Mouse (Mus musculus): Measurements from ENCODE around the gene Diaph2. TPM values are rescaled to one million over a fixed set of nuclear protein-coding genes. Genes with fewer than 3 reads are reported as not detected.

The Diaph2 gene
- total RNA-seq (2015; ENCODE audit: low replicate concordance) (7.5 and 8.3 TPM in 2 replicates), total RNA-seq (2017; ENCODE audit: low replicate concordance) (0.38 and 1.7 TPM in 2 replicates)

DNA sequence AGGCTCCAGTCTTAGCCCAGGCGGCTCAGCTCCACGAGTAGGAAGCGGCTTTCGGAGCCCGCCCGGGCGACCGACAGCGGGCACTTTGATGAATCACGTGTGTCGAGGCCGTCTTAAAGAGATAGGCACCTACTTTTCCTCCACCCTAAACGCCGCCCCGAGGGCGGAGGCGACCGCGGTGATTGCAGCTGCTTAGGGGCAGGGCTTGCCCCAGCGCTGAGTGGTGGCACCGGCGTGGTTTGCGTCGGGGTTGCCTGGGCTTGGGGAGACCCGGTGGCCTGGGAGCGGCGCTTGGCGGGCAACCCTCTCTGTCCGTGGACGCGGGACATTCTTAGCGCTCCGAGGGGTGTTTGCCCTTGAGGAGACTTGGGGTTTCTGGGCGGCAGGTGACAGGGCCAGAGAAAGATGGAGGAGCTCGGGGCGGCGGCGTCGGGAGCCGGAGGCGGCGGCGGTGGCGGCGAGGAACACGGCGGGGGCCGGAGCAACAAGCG is at the start of gene Diaph2:
Gene Diaph2 (plus strand): TSS at position 172 of the 491 bp plus-strand sequence.
- ATAC-seq (replicated peaks; ENCODE audit: low FRiP score, poor library complexity, severe bottlenecking) = peak; percentile 46; the same call in 1 of the 2 replicates

DNA sequence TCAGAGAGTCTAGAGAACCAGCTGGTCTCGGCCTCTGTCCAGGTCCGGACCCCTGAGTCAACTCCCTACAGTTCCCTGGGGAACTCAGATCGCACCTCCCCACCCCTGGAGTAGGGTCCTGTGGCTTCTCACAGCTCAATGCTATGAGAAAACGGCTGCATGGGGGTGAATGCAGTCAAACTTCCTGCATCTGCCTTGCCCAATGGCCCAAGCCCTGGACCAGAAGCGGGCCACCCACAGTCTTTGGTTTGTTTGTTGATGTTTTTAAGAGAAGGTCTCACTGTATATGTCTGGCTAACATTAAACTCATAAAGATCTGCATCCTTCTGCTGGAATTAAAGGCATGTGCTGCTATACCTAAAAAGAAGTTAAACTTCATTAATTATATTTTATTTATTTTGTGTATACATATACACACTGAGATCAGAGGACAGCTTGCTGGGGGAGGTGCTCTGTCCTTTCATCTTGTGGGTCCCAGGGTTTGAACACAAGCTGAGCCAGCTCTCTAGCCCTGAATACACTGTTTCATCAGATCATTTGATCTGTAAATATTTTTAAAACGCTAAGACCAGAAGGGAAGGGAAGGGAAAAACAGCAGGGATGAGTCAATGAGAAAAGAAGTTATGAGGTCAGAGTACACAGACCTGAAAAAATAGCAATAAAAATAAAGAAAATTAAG is 47.8 kb upstream of the Diaph2 start:
- no peak for ATAC-seq (replicated peaks; ENCODE audit: low FRiP score, poor library complexity, severe bottlenecking)

DNA sequence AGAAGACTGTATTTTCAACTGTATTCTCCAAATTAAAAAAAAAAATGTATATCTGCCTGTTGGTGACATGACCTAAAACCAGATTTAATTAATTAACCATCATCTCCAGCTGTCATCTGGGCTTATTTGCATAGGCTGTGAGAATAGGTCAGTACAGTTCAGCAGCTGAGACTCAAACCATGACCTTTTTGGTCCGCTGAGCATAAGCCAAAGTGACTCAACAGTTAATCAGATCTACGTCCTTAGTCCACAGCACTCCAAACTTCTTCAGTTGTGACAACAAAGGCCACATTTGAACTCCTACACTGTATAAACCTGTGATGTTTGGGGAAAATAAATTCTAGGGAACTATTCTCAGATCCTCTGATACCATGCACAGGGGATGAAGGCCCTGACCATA is 39.9 kb upstream of the Diaph2 start:
- ATAC-seq (replicated peaks; ENCODE audit: low FRiP score, poor library complexity, severe bottlenecking) = no peak

DNA sequence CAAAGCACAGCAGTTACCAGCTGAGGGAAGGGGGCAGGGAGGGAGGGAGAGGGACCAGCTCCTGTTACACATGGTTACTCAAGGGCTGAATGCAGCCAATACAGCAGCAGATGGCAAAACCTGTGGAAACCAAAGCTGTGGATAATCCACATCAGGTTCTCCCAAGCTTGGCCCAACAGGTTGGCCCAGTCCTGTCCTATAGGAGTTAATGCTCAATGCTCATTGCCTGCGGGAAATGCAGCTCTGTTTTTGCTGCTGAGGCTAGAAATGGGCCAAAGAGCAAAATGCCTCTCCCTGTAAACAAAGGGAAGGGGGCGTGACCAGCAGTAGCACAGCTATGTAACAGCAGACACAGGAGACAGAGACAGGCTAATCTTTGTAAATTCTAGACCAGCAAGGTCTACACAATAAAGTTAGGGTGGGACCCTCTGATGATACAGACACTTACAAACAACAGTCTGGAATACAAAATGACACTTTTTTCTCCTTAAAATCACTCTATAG is 20.8 kb upstream of the Diaph2 start:
- no peak for ATAC-seq (replicated peaks; ENCODE audit: low FRiP score, poor library complexity, severe bottlenecking)

DNA sequence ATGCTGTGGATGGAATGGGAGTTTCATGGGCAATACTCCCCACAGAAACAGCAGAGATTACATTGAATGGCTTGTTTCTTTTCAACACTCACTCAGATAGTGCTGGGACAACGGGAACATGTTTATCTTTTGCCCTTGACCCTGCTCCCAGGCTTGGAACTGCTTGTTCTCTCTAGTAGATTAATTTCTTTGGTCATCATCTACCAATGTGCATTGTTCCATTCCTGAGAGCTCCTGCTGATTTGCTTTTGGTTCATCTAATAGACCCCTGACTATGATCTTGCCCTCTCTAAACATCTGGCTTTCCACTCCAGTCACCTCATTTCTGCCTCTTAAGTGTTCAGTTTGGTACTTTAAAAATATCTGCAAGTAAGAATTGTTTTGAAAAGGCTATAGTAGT is 13.0 kb upstream of the Diaph2 start:
- no peak for ATAC-seq (replicated peaks; ENCODE audit: low FRiP score, poor library complexity, severe bottlenecking)

DNA sequence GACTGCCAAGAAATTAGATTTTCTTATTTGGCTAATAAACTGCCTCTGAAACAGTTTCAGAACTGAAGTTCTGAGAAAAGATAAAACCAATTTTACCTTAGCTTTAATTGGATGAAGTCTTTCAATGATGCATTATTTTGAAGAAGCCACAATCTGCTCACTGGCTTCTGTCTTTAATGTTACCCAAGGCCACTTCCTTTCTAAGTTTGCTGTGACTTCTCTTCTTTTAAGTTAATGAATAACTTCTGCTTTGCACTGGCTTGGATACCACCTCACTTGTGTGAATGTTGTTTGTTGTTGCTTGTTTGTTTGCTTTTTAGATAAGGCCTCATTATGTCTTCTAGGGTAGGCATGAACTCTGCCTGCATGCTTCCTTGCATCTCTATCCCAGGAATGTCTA is 10.3 kb upstream of the Diaph2 start:
- ATAC-seq (replicated peaks; ENCODE audit: low FRiP score, poor library complexity, severe bottlenecking) = no peak

DNA sequence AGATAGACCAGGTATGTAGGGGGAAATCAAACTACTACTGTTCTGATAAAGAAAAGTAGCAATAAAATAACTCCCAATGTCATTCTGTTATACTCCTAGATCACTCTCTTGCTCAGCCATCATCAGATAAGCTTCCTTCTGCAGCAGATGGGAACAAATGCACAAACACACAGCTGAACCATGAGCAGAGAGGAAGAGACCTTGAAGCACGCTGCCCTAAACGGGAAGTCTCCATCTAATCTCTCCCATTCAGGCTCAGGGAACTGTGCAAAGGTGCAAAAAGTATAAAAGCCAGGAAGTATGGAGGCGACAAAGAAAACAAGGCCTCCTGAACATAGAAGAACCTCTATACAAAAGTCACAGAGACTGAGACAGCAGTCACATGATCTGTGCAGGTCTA is 6.6 kb upstream of the Diaph2 start:
- ATAC-seq (replicated peaks; ENCODE audit: low FRiP score, poor library complexity, severe bottlenecking) = no peak

DNA sequence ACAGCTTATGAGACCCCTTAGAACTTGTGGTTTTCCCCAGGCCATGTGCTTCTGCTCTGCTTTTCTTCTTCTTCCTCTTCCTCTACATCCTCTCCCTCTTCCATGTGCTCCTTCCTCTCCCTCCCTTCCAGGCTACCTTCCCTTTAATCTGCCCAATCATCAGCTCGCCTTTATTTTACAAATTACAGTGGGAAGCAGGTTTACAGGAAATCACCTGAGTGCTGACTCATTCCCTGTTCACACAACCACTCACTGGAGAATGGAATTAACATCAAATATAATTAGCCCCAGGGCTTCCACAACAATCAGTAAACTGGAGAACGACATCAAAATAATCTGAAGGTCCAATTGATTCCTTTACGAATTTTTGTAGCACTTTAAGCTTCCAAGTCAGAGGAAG is 3.6 kb upstream of the Diaph2 start:
- ATAC-seq (replicated peaks; ENCODE audit: low FRiP score, poor library complexity, severe bottlenecking) = no peak

DNA sequence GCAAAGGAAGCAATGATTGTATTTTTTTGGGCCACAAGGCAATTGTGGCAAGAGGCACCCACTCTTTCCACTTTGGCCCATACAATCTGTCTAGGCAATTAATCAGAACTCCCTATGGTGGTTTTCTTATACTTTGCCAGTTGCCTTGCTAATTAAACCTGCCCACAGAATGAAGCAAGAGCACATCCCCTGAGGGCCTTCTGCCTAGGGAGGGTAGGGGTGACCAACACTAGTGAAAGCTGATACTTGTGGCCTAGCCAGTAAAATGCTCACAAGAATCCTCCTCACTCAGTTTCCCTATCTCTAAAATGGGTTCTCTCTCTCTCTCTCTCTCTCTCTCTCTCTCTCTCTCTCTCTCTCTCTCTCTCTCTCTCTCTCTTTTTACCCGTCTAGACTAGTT is 440 bp upstream of the Diaph2 start:
- no peak for ATAC-seq (replicated peaks; ENCODE audit: low FRiP score, poor library complexity, severe bottlenecking)

DNA sequence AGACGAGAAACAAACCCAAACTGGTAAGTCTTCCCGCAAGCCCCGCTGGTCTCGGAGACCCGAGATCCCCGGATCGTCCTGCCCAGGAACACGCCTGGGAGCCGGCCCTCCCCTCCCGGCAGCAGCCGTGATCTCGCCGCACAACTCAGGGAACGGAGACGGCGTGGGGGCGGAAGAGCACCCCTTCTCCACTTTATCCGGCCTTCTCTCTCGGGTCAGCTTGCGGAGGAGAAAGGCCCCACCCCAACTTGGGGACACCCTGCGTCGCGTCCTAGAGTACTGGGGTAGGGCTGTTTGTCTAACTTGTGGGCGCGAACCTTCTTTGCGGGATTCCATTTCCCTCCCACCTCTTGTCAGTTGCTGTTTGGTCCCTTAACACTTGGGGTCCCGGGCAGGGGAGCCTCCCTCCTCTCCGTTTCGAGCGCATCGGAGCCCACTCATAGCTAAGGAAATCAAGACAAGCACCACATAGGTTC is 590 bp downstream of the Diaph2 start:
- ATAC-seq (replicated peaks; ENCODE audit: low FRiP score, poor library complexity, severe bottlenecking) = no peak

DNA sequence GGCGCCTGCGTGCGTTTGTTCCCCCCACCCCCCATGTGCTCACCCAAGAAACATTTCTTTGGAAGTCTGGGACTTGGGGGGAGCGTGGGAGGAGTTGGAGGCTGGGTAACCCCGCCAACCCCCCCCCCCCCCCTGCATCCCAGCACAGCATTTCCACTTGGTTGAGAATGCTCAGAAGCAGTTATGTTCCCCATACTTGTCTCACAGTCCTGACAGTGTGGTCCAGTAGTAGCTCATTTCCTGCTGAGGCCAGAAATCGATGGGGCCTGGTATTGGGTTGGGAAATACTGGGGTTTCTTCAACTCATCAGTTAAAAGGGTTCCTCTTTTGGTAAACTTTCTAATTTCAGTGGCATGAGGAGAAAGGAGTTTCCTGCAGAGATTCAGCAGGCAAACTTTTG is 1.1 kb downstream of the Diaph2 start:
- no peak for ATAC-seq (replicated peaks; ENCODE audit: low FRiP score, poor library complexity, severe bottlenecking)

DNA sequence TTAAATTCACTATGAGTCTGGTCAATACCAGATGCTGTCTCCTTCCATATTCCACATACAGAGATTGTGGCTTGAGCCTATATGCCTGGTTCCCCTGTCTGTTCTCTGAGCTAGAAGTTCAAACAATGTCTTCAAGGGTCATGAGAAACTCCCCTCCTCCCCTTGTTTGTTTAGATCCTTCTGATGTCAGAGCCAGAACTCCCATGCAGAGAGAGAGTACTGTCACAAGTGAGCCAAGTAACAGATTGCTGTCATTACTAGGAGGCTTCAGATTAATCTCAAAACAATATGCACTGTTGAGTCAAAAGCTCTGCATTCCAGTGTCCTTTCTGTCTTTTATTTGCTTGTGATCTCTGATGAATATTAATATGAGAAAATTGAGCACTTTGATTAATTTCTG is 7.1 kb downstream of the Diaph2 start:
- no peak for ATAC-seq (replicated peaks; ENCODE audit: low FRiP score, poor library complexity, severe bottlenecking)

DNA sequence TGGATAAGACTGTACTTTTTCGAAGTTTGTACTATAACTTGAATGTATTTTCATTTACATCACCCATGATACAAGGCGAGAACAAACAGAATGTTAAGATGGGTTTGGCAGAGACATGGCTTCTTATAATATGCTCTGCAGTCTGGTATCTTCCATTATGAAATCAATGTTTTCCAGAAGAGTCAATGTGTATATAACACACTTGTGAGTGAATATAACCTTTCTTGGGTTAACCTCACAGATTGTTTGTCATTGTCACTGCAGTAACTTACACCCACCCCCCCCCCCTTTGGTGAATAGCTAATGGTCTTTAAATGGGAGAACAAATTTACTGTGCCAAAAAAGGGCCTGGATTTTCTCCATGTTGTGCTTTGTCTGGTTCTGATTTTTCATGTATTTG is 13.1 kb downstream of the Diaph2 start:
- ATAC-seq (replicated peaks; ENCODE audit: low FRiP score, poor library complexity, severe bottlenecking) = no peak

DNA sequence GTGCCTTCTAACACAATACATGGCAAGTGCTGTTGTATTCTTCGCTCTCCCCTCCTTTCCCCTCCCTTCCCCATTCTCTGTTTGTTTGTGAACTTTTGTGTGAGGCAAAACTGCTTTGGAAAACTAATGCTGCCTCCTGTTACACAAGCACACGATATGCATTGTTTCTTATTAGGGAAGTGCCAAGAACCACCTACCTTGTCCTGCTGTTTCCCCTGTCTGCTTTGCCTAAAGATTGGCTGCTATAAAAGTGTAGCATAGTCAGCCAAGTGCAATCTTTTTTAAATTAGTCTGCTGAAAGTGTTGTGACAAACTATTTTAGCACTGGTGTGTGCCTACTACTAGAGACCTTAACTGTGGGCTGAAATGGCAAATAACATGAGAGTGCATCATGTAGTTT is 15.8 kb downstream of the Diaph2 start:
- ATAC-seq (replicated peaks; ENCODE audit: low FRiP score, poor library complexity, severe bottlenecking) = no peak

DNA sequence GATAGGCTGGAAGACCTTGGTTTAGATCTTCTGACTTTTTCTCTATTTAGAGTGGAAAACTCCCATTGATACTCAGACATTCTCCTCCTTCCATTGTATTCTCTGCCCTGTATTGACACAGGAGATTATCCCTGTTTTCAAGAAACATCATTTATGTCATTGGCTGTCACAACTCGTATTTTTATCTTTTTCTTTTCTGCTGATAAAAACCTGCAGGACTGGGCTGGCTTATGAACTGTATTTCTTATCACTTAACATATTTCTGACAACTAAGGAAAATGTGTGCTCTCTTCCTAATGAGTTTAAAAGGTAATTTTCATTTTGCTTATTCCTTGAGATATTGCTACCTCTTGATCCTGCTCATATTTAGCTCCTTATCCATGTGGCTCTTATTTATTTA is 17.3 kb downstream of the Diaph2 start:
- no peak for ATAC-seq (replicated peaks; ENCODE audit: low FRiP score, poor library complexity, severe bottlenecking)

DNA sequence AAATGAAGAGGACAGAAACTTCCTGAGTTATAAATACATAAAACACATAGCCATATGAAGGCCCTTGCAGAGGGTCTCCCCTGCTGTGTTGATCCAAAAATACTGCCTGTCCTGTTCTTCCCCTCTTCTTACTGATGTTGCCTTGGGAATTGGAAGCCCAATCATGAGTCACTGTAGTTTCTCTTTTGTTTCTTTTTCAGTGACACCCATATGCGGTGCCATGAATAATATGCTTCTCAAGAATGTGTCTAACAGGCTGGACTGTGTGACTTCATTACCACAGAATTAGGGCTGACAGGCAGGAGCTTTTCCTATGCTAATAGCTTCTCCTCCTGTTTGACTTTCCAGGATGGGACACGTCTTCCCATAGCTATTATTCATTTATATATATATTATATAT is 21.1 kb downstream of the Diaph2 start:
- ATAC-seq (replicated peaks; ENCODE audit: low FRiP score, poor library complexity, severe bottlenecking) = no peak

DNA sequence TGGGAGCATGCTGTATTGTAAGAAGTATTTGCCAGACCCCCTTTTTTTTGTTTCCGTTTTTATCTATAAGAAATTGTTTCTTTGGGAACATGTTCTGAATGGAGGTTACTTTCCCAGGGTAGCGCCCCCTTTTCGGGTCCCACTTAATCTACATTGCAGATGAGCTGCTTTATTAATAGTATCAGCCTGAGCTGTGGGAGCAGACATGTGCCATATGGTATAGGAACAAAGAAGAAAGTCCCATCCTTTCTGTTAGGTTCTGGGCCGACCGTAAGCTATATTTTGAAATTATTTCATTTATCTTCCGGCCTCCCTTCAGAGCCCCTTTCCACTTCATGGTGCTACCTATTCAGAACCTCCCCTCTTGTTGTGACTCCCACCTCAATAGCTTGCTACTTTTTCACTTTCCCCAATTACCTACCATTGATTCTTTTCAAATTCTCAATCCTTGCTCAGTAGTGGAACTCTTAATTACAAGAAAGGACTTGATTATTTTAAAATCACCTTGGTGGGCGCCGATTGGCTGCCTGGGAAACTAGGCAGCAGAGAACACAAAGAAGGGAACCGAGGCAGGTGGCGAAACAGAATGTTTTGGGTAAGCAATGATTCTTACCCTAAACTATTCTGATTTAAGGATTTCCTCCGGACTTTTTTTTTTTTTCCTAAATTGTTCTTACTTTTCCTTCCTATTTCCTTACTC is 24.2 kb downstream of the Diaph2 start:
- ATAC-seq (replicated peaks; ENCODE audit: low FRiP score, poor library complexity, severe bottlenecking) = no peak

DNA sequence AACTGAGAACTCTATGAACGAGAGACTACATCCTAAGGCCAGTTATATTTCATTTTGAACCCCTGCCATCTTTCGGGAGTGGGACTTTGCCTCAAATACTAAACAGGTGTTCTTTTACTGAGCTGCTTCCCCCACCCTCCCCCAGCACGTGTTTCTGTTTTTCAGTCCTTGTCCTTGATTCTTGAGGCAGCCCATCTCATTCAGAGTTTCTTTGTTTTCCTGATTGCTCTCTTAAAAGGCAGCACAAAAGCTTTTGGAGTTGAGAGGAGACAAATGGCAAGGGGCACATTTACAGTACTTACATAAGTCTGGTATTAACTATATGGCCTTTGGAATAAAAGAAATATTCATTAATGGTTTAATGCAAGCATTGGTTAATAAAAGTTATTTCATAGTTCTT is 24.9 kb downstream of the Diaph2 start:
- no peak for ATAC-seq (replicated peaks; ENCODE audit: low FRiP score, poor library complexity, severe bottlenecking)

DNA sequence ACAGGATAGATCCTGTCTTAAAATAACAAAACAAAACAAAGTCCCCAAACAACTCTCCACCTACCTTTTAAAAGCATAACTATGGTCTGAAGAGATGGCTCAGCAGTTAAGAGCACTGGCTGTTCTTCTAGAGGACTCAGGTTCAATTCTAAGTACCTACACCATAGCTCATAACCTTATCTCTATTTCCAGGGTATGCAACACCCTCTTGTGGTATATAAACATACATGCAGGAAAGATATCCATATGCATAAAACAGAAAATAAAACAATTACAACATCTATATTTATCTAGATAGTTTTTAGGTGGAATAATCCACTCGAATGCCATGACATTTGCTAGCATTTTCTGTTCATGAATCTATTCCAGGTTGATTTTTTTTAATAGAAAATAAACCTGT is 27.2 kb downstream of the Diaph2 start:
- no peak for ATAC-seq (replicated peaks; ENCODE audit: low FRiP score, poor library complexity, severe bottlenecking)

DNA sequence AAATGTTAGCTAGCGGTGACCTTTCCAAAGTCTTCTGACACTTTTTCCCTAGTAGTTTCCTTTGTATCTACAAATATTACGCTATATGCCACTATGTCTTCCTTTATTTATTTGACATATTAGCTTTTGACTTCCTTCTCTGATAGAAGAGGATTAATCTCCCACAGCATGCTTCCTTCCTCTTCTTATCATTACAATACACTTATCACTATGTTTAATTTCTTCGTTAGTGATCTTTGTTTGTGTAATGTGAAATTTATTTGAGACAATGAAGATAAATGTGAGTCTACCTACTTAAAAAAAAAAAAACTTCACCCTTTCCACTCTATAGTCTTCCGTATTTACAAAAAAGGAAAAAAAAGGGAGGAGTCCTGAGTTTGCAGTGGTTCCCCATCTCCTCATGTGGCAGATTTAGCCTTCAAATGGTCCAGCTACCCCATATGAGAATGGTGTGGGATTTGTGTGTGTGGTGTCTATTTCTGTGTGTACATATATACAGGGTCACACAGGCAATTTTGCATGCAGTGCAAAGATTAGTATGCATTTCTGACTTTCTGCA is 27.9 kb downstream of the Diaph2 start:
- ATAC-seq (replicated peaks; ENCODE audit: low FRiP score, poor library complexity, severe bottlenecking) = no peak

DNA sequence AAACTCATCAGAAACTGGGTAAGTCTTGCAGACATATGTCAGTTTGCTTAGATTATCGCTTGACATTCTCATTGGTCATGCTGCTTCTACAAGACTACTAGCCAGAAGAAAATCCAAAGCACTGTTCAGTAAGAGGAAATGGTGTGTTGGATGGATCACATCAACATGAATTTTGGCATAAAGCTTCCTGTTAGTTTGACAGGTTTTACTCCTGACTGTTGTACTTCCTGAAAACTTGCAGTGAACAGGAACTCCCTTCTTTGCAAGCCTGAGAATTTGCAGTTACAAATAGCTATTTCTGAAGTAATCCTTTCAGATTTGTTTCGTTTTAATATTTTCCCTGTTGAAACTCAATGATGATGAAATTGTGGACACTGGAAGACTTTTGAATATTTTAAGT is 32.3 kb downstream of the Diaph2 start:
- ATAC-seq (replicated peaks; ENCODE audit: low FRiP score, poor library complexity, severe bottlenecking) = no peak

Data from erythroid progenitor cell, adult 5-6 weeks (primary cell).